ENCODE assay signal across 8 mouse cellular contexts in the genomic region with DNA sequence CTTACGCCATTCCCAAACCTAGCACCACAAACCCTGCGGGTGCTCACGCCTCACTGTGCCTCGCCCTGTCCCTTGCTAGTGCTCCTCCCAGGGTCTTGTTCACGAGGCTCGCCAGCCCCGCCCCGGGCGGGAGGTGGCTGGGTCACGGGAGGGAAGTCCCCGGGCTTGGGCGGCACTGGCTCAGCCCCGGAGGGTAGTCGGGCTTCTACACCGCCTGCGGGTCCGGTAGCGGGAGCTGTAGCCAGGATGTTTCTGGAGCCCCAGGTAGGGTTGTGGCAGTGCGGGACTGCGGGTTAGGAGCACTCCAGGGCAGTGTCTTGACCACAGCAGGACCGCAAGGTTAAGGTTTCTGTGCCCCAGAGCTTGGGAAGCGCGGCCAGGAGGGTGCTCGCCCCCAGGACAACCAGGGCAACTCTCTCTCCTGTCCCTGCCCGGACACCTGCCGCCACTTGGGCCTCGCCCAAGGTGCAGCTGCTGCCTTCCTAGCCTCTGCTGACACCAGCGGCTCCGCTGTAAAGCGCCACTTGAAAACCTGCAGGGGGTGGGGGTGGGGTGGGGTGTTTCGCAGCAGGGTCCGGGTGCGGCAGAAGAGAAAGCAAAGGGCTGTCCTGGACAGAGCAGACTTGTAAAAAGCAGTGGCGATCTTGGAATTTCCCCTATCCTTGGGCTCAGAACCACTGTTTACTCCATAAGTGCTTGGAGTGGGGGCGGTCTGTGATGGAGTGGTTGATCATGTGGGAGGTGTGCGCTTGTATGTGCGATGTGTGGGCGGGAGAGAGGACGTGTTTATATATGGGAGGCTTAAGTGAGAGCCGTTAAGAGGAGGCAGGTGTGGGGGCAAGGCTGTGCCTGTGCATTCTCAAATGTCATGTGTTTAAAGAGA. TPM values are rescaled to one million over a fixed set of nuclear protein-coding genes. Genes with fewer than 3 reads are reported as not detected.
DNase-seq lines count a peak whose midpoint lies in the region; ATAC-seq and TF ChIP-seq lines count a peak whose summit lies in the region.

No protein-coding gene starts in this region.

- H3K36me3 ChIP-seq in hindbrain, embryonic 11.5 days (ENCODE audit: control insufficient read depth, insufficient read depth, low read length) = no peaks in the 10 kb centered on the region
- no peaks in the 10 kb centered on the region for H3K36me3 ChIP-seq in spleen, adult 2 months (ENCODE audit: control insufficient read depth, insufficient read depth, low read length)

- no peak for TF ChIP-seq POLR2A in spleen, adult 2 months (IDR thresholded peaks at IDR 0.05; ENCODE audit: low read depth, low read length)

- WGBS in hindbrain, embryonic 11.5 days = 2% methylated on average over 36 of the region's 40 CpGs
- 2% methylated on average over 40 of the region's 40 CpGs for WGBS in spleen, adult 2 months

- peak; percentile 32 for ATAC-seq in cerebellum, adult (ENCODE audit: insufficient number of reproducible peaks, low FRiP score, low TSS enrichment)
- 0 out of 2 replicates have a peak, but pooled peaks have one; percentile 23 for ATAC-seq in erythroid progenitor cell, adult 5-6 weeks (replicated peaks; ENCODE audit: low FRiP score, poor library complexity, severe bottlenecking)
- ATAC-seq in hindbrain, embryonic 11.5 days (ENCODE audit: low FRiP score) = peak; percentile 62; the same call in 1 of the 2 replicates
- peak; percentile 42 for ATAC-seq in megakaryocyte-erythroid progenitor cell, adult 5-6 weeks (replicated peaks; ENCODE audit: low FRiP score, low TSS enrichment, poor library complexity, severe bottlenecking)

- peak overlapping the region; percentile 43 for H3K9ac ChIP-seq in hindbrain, embryonic 11.5 days (ENCODE audit: low read depth, low read length)

- H3K9me3 ChIP-seq in hindbrain, embryonic 11.5 days (ENCODE audit: control insufficient read depth, low read length) = no peaks in the 10 kb centered on the region

- TF ChIP-seq CTCF in spleen, adult 2 months (IDR thresholded peaks at IDR 0.05; ENCODE audit: extremely low read depth, insufficient read depth, insufficient read length, insufficient replicate concordance) = no peak

- peaks cover 12% of the 10 kb centered on the region for H3K27me3 ChIP-seq in hindbrain, embryonic 11.5 days (ENCODE audit: control insufficient read depth, insufficient read depth, low read length)
- peaks cover 4% of the 10 kb centered on the region for H3K27me3 ChIP-seq in spleen, adult 2 months (ENCODE audit: control insufficient read depth, insufficient read depth, low read length)

- peaks cover 4% of the 10 kb centered on the region; the same call in 1 of the 2 replicates for H3K4me1 ChIP-seq in hindbrain, embryonic 11.5 days (replicated peaks; ENCODE audit: control insufficient read depth, insufficient read depth, low read length)
- no peaks in the 10 kb centered on the region; the same call in 1 of the 2 replicates for H3K4me1 ChIP-seq in spleen, adult 2 months (ENCODE audit: control insufficient read depth, insufficient read depth, insufficient read length)

- peak overlapping the region; percentile 97 for H3K4me2 ChIP-seq in hindbrain, embryonic 11.5 days (replicated peaks; ENCODE audit: low read depth, low read length)

- intact Hi-C loops in left cerebral cortex, postnatal 4 days (cut with DNase I) = no loop called here

- H3K4me3 ChIP-seq in hindbrain, embryonic 11.5 days (ENCODE audit: low read depth, low read length) = peak overlapping the region; percentile 42
- H3K4me3 ChIP-seq in spleen, adult 2 months (ENCODE audit: extremely low read depth, insufficient read depth, insufficient read length) = peak overlapping the region; percentile 52

- H3K27ac ChIP-seq in hindbrain, embryonic 11.5 days (ENCODE audit: low read depth, low read length) = no peak overlapping the region
- no peak overlapping the region for H3K27ac ChIP-seq in spleen, adult 2 months (ENCODE audit: insufficient read depth, low read length)

- DNase-seq in cerebellum, postnatal 4 days (ENCODE audit: low spot score in 2 of 2) = no peak
- DNase-seq in adrenal gland, postnatal 36 days = peak; percentile 50
- peak; percentile 30 for DNase-seq in hindbrain, embryonic 11.5 days (ENCODE audit: low spot score)
- DNase-seq in left cerebral cortex, postnatal 4 days = peak; percentile 63
- DNase-seq in spleen, adult 2 months (ENCODE audit: low read depth in 1 of 2, low spot score in 2 of 2) = peak in 1 of 2 experiments; percentile 29

RNA-seq across cellular contexts. Expression of gene Rasgef1a, which starts 55.2 kb away (rescaled TPM):
- under 1 TPM; 0.13 to 0.33 TPM for total RNA-seq in adrenal gland, postnatal 36 days (2021)
- total RNA-seq in erythroid progenitor cell, adult 5-6 weeks (2015; ENCODE audit: low replicate concordance) = not detected in 2 replicates
- not detected in 2 replicates for total RNA-seq in erythroid progenitor cell, adult 5-6 weeks (2017; ENCODE audit: low replicate concordance)
- polyA plus RNA-seq in hindbrain, embryonic 11.5 days (2014; fragmentation: Nextera tagmentation; extraction: Ambion mirVana) = not detected in 2 replicates
- 10 to 100 TPM; 31.7 to 35.2 TPM for total RNA-seq in left cerebral cortex, postnatal 4 days (2021)
- total RNA-seq in megakaryocyte-erythroid progenitor cell, adult 5-6 weeks (2014; fragmentation: Nextera tagmentation) = 0.15 TPM in 1 of 2 replicates, not detected in the other
- total RNA-seq in megakaryocyte-erythroid progenitor cell, adult 5-6 weeks (2017) = not detected in 2 replicates
- 0.49 and 0.76 TPM in 2 replicates for polyA plus RNA-seq in spleen, adult 2 months (2012; rRNA removed)

Comparison
In these comparisons a context has a peak if more than half of its experiments do, and no peak if none do; other contexts are left out.
1. DNase-seq: peak in adrenal gland, postnatal 36 days (2 of 2), hindbrain, embryonic 11.5 days (single experiment) and left cerebral cortex, postnatal 4 days (single experiment); none in cerebellum, postnatal 4 days (0 of 2).
2. RNA of gene Rasgef1a, which starts 55.2 kb away (total RNA-seq): 31.7 to 35.2 TPM in left cerebral cortex, postnatal 4 days; 0.13 to 0.33 TPM in adrenal gland, postnatal 36 days, not detected in erythroid progenitor cell, adult 5-6 weeks and 0.15 TPM in megakaryocyte-erythroid progenitor cell, adult 5-6 weeks; every median in the first group is over 10 times any median in the second.
3. Peak in every context shown above with its lines, with median percentiles within 50 percentile points of each other: ATAC-seq.